Mouse (Mus musculus) Patski (cell line): ENCODE results near the gene Prkrip1. TPM values are rescaled to one million over a fixed set of nuclear protein-coding genes. Genes with fewer than 3 reads are reported as not detected.
A peak's percentile ranks its signal among the peaks of the same experiment; 100 is the strongest.

Experiments used
- ATAC-seq: fragments of 100-300 bp; one replicate; pipeline ENCODE4 v1.8.0; 2021
- CTCF ChIA-PET: fragments of 350-600 bp; sonication (Branson Sonifier 250); formaldehyde crosslinking; loops from one replicate; lab custom pipeline; 2022; ENCODE audit warnings: inconsistent platforms; lab: Charles Lee
- POLR2A ChIA-PET: fragments of 350-600 bp; sonication (Branson Sonifier 250); formaldehyde crosslinking; loops from one replicate; lab custom pipeline; 2022; ENCODE audit warnings: antibody characterized with exemption, inconsistent platforms; lab: Charles Lee
- DNase-seq: peaks from one replicate; pipeline ENCODE4 v3.0.0-alpha.2; 2011; ENCODE audit warnings: low read depth, low spot score
- H3K27me3 ChIP-seq: fragments of 371-371 bp; one replicate; pipeline ENCODE4 v1.5.1; 2021
- CTCF ChIP-seq: fragments of 100-300 bp; IDR thresholded peaks from one replicate; pipeline ENCODE4 v1.5.1; 2021
- in situ Hi-C: fragments of 300-500 bp; cut with MboI; formaldehyde crosslinking; loops from 3 replicates; pipeline ENCODE4 v1.11.1; 2018; ENCODE audit warnings: low pct_unique_long_range_greater_than_20kb, mixed read lengths
- polyA plus RNA-seq: library from polyadenylated mRNA; unstranded; gene quantifications from one replicate; pipeline ENCODE4 v1.2.3, GENCODE M21; 2021

Prkrip1 gene
- 63.4 TPM for polyA plus RNA-seq

GRCm38 (mm10) chr5:136198474-136199391 is at the start of gene Prkrip1:
Prkrip1 (minus strand) TSS chr5:136198963.
- peak; percentile 69 for ATAC-seq
- in situ Hi-C loops = loop anchor here (5.0 kb wide), 1 partner anchor 49 kb away; the partner anchor contains the start of gene Sh2b2
- no peaks in the 10 kb centered on the region for H3K27me3 ChIP-seq
- ChIA-PET CTCF (interaction anchor here (1.1 to 3.0 kb wide), 5 partner anchors 11 to 77 kb away, joined by 3 to 26 read pairs (median 3); partner anchors contain the start of gene Sh2b2), POLR2A (interaction anchor here (0.6 to 2.3 kb wide), 4 partner anchors 9 to 54 kb away, joined by 3 to 8 read pairs (median 6); no protein-coding TSS in a partner anchor)
- DNase-seq = peak; percentile 94
- TF ChIP-seq CTCF = no peak

GRCm38 (mm10) chr5:136248441-136248840 is 49.7 kb upstream of the Prkrip1 start:
- ATAC-seq = no peak
- ChIA-PET POLR2A (interaction anchor here (0.6 to 1.1 kb wide), 2 partner anchors 15 to 199 kb away, joined by 3 to 8 read pairs; no protein-coding TSS in a partner anchor), CTCF (interaction anchor here (1.0 kb wide), 1 partner anchor 46 kb away, joined by 3 read pairs; no protein-coding TSS in a partner anchor)
- in situ Hi-C loops = loop anchor here (5.0 kb wide), 1 partner anchor 51 kb away; the partner anchor contains the start of gene Prkrip1
- TF ChIP-seq CTCF = no peak
- no peak for DNase-seq
- no peaks in the 10 kb centered on the region for H3K27me3 ChIP-seq

GRCm38 (mm10) chr5:136246452-136246838 is 47.7 kb upstream of the Prkrip1 start, which contains the start of gene Sh2b2:
Sh2b2 (minus strand) TSS chr5:136246556.
- H3K27me3 ChIP-seq = no peaks in the 10 kb centered on the region
- ChIA-PET POLR2A (no interaction called here), CTCF (interaction anchor here (1.6 kb wide), 1 partner anchor 47 kb away, joined by 3 read pairs; the partner anchor contains the start of gene Prkrip1)
- no peak for DNase-seq
- no peak for TF ChIP-seq CTCF
- ATAC-seq = no peak
- in situ Hi-C loops = loop anchor here (5.0 kb wide), 1 partner anchor 49 kb away; the partner anchor contains the start of gene Prkrip1

- POLR2A ChIA-PET = no interaction called here
- DNase-seq = no peak
- no peak for ATAC-seq
- CTCF ChIA-PET = no interaction called here
- no peak for TF ChIP-seq CTCF
- H3K27me3 ChIP-seq = no peaks in the 10 kb centered on the region
- in situ Hi-C loops = loop anchor here (5.0 kb wide), 1 partner anchor 48 kb away; the partner anchor contains the start of gene Prkrip1
Observed at GRCm38 (mm10) chr5:136245541-136246451, 47.0 kb upstream of the Prkrip1 start.

- ChIA-PET CTCF (interaction anchor here (1.3 to 2.6 kb wide), 2 partner anchors 19 to 43 kb away, joined by 5 to 11 read pairs; no protein-coding TSS in a partner anchor), POLR2A (interaction anchor here (0.6 to 1.3 kb wide), 2 partner anchors 11 to 14 kb away, joined by 3 to 4 read pairs; no protein-coding TSS in a partner anchor)
- ATAC-seq = peak; percentile 56
- H3K27me3 ChIP-seq = no peaks in the 10 kb centered on the region
- peak; percentile 44 for DNase-seq
- in situ Hi-C loops = loop anchor here (5.0 kb wide), 1 partner anchor 48 kb away; the partner anchor contains the start of gene Prkrip1
- no peak for TF ChIP-seq CTCF
Observed at GRCm38 (mm10) chr5:136244762-136245540, 46.2 kb upstream of the Prkrip1 start.

GRCm38 (mm10) chr5:136243851-136244761 is 45.3 kb upstream of the Prkrip1 start:
- in situ Hi-C loops = no loop called here
- TF ChIP-seq CTCF = no peak
- POLR2A ChIA-PET = interaction anchor here (0.6 to 1.3 kb wide), 5 partner anchors 10 to 840 kb away, joined by 3 to 5 read pairs (median 3); partner anchors contain the start of gene Orai2
- CTCF ChIA-PET = interaction anchor here (1.3 to 2.6 kb wide), 3 partner anchors 11 to 42 kb away, joined by 4 to 11 read pairs (median 5); no protein-coding TSS in a partner anchor
- ATAC-seq = peak; percentile 44
- no peak for DNase-seq
- no peaks in the 10 kb centered on the region for H3K27me3 ChIP-seq

DNA sequence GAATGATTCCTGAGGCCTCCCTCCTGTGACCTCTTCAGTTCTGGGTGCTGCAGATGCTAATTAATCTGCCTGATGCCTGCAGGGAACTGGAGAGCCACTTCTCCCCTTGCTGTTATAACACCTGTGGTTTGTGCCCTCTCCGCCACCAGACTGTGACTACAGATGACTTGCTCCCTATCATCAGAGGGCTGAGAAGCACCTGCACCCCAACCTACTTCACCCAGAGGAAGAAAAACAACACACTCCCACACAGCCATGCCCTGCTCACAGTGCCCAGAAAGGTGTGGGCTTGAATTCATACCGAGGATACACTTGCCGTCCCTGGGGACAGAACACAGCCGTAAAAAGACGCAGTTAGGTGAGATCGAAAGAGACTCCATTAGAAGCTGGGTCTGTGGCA is 42.4 kb upstream of the Prkrip1 start:
- ChIA-PET CTCF (no interaction called here), POLR2A (no interaction called here)
- ATAC-seq = no peak
- H3K27me3 ChIP-seq = no peaks in the 10 kb centered on the region
- no peak for TF ChIP-seq CTCF
- no peak for DNase-seq
- in situ Hi-C loops = no loop called here

DNA sequence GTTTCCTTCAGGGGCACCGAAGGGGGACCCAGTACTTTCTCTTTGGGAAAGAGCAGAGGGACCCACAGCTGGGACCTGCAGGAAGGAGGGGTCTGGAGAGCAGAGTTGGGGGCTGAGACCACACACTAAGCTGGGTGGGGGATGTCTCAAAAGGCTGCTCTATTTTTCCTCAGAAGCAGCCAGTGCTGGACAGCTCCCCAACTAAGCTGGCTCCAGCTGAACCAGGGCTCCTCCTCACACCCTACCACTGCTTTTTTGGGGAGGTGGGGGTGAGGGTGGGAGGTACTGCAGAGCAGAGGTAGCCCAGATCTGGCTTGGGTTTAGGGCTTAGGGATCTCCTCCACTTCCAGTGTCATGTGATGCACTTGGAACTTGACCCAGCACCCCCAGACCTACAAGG is 41.6 kb upstream of the Prkrip1 start:
- in situ Hi-C loops = no loop called here
- ATAC-seq (no peak), DNase-seq (no peak)
- ChIA-PET POLR2A (no interaction called here), CTCF (no interaction called here)
- no peak for TF ChIP-seq CTCF
- no peaks in the 10 kb centered on the region for H3K27me3 ChIP-seq
